Mouse (Mus musculus) erythroblast, embryonic 14.5 days (primary cell): ENCODE results near the gene Rab4a.

ENCODE experiments used
- GATA1 ChIP-seq: IDR thresholded peaks from 2 replicates; pipeline ENCODE4 v1.6.1; 2012; ENCODE audit warnings: low read length, inconsistent platforms, mixed read lengths
- TAL1 ChIP-seq: IDR thresholded peaks from 3 replicates; pipeline ENCODE4 v1.6.1; 2012; ENCODE audit warnings: low read length, inconsistent platforms, mixed read lengths

DNA sequence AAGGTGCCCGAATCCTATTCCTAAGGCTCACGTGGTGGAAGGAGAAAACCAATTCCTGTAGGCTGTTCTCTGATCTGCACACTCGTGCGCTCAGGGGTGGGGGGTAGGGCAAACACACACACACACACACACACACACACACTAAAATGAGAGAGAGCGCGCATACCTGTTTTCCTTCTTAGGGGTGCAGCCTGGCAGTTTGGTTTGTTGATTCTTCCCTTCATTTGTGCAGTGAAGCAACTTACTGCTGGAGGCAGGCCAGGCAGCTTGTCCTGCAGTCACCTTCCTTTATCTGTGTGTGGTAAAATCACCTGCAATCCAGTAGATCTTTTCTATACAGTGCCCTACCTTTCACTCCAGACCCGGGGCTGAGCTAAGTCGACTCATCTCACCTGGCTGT, 48.9 kb upstream of the Rab4a start:
- TF ChIP-seq GATA1 (no peak), TAL1 (no peak)
